Mouse (Mus musculus) adrenal gland, postnatal 36 days (tissue): ENCODE measurements around the gene Gm7233. TPM values are rescaled to one million over a fixed set of nuclear protein-coding genes. Genes with fewer than 3 reads are reported as not detected.
"Not testable (repeated sequence)": the region's sequence is repeated elsewhere in the genome, so short reads cannot be mapped to it uniquely, and the experiment has no call there.

Experiments
- DNase-seq, 2 experiments: peaks; one replicate each; pipeline ENCODE4 v3.0.0; 2021; ENCODE audit warnings: mixed read lengths in 1 of 2
- long read RNA-seq, 2 experiments: library from polyadenylated mRNA; stranded (forward); transcript quantifications; one replicate each; pipeline ENCODE4 v2.0.0; 2021; ENCODE audit warnings: borderline sequencing depth in 2 of 2
- total RNA-seq, 2 experiments: library from RNA; stranded (reverse); gene quantifications; 2 replicates each; pipeline ENCODE4 v1.2.3; 2021

Gene Gm7233
- not detected for total RNA-seq
- long read RNA-seq, experiment 1: 0 reads
- long read RNA-seq, experiment 2: 0 reads

- DNase-seq: not testable (repeated sequence)
Observed at GRCm38 (mm10) chr14:43179567-43179966, at the start of gene Gm7233. Gene Gm7233, plus strand, starts transcription at chr14:43179867.

DNA sequence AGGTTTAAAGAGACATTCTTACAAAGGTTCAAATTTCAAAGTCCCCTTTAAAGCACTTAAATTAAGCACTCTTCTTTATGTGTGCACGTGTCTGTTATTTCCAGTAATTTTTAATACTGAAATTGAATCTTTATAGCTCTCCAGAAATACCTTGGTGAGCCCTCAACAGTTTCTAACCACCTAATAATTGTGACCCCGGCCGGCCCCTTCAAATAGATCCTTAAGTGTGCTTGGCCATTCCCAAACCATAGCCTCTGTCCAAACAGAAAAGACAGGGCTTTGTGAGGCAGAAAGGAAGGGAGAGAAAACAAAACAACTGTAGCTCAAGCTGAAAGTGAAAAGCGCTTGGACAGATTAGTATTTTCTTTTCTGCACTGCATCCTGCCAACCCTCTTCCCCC lies 12.5 kb upstream of the Gm7233 start:
- not testable (repeated sequence) for DNase-seq

DNA sequence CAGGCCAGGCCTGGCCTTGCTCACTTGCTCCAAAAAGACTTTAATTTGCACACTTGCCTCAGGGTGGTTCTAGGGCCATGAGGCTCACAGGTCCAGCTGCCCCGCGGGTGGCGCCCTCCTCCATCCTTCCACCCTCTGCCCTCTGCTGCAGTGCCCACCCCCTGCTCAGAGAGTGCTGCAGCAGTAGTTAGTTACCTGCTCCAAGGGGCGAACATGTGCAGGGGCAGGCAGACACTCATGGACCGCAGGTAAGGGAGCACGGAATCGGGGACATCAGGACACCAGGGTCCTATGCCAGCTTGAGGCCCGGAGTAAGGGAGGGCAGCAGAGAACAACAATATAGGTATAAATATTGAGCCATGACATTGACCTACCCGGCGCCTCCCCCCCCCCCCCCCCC lies 11.7 kb upstream of the Gm7233 start:
- DNase-seq: not testable (repeated sequence)

- not testable (repeated sequence) for DNase-seq
Observed at GRCm38 (mm10) chr14:43168573-43169170, 11.0 kb upstream of the Gm7233 start.

GRCm38 (mm10) chr14:43235204-43235603 lies 55.5 kb downstream of the Gm7233 start, which contains the start of gene Gm8122:
Gene Gm8122, minus strand, starts transcription at chr14:43235304.
- DNase-seq: not testable (repeated sequence)

Other genes with a start within 250 kb of the Gm7233 start
- not detected for gene Gm8082, start 186.2 kb upstream of the Gm7233 start, total RNA-seq
- not detected for gene Gm10376, start 164.2 kb upstream of the Gm7233 start, total RNA-seq
- gene Gm8094, start 103.2 kb upstream of the Gm7233 start, total RNA-seq: not detected
- not detected for gene Gm8104, start 79.3 kb upstream of the Gm7233 start, total RNA-seq
- not detected for gene Gm8122, start 55.4 kb downstream of the Gm7233 start, total RNA-seq
- gene Gm8126, start 78.8 kb downstream of the Gm7233 start, total RNA-seq: not detected
- not detected for gene Gm9732, start 95.2 kb downstream of the Gm7233 start, total RNA-seq
- not detected for gene Gm8127, start 114.0 kb downstream of the Gm7233 start, total RNA-seq
- gene 1700001F09Rik, start 167.9 kb downstream of the Gm7233 start, total RNA-seq: not detected
- gene Gm8138, start 236.5 kb downstream of the Gm7233 start, total RNA-seq: not detected